Mouse (Mus musculus) inflammation-experienced regulatory T-cells, adult 6 months (primary cell): ENCODE results near the gene Gas6. TPM values are rescaled to one million over a fixed set of nuclear protein-coding genes. Genes with fewer than 3 reads are reported as not detected.

ENCODE experiments used
- ATAC-seq: one replicate; pipeline ENCODE4 v1.8.0; 2017
- polyA plus RNA-seq, 3 experiments: library from polyadenylated mRNA; unstranded; fragments of 100-300 nt; shearing (Covaris generic); gene quantifications; one replicate each; pipeline ENCODE4 v1.2.1; 2017

Gene Gas6
- polyA plus RNA-seq, 3 experiments from 2014 or later, result not detected

DNA sequence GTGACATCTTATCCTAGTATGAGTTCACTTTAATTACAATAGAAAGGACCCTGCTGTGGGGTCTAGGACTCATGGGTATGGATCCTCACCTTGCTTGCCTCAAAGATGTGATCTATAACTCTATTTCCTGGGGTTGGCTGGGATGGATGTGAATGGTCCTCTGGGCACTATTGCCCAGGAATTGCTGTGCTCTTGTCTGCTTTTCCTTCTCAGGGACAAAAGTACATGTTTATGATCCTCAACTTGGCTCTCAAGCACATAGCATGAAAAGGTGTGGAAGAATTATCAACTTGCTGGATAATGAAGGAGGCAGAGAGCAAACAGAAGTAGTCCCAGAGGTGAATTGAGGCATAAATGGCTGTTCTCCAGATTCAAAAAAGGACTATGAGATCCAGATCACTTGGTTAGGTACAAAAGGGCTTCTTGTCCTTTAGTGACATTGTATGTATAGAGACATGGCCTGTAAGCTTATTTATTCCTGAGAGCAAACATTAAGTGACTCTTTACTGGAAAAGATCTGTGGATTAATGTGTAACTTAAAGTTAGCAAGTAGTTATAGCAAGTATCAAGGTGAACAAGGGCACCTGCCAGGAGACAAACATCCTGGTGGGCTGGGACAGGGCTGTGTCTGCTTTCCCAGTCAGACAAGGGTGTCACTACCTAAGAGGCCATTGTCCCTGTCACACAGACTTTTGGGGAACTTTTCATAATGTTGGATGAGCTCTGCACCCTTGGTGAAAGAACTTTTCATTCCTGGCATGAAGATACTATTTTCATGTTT lies 10.8 kb upstream of the Gas6 start:
- no peak for ATAC-seq

DNA sequence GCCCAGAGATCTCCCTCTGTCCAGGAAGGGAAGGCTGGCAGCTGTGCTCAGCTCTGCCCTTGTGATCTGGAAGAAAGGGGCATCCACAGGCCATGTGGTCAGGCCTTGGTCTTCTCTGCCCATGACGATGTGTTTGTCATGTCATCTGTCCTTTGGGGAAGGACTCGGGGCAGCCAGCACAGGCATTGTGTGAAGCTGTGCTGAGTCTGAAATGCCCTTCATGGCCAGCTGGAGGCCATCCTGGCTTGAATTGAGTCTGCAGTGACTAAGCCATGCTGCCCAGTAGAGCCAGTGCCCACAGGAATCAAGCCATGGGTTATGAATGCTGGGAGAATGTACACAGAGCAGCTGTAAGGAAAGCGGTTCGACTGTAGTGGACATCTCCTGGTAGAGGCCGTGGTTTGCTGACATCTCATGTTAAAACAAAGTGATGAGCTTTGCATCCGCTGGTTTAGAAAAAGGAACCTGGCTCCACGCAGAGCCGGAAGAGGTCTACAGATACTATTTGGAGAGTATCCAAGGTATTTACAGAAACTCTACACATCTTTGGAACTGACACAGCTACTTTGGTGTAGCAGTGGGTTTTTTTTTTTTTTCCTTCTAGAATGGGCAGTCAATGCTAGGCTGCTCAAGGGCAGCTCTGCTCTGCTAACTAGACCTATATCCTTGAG lies 9.8 kb upstream of the Gas6 start:
- no peak for ATAC-seq

DNA sequence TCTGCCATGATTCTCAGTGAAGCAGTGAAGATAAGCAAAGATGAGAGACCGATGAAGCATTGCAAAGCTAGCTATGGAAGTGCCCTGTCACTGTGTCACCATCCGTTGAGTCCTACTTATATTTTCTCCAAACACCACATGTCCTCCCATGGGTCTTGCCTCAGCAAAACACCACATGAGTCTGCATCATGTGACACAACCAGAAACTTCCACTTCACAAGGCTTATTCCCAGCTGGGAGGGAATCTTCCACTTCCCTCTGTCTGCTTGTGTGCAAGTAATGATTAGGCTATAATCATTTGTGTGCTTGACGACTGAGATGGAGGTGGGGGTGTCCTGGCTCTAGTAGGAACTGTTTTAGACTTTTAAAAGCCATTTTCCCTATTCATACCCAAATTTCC lies 6.9 kb upstream of the Gas6 start:
- no peak for ATAC-seq

DNA sequence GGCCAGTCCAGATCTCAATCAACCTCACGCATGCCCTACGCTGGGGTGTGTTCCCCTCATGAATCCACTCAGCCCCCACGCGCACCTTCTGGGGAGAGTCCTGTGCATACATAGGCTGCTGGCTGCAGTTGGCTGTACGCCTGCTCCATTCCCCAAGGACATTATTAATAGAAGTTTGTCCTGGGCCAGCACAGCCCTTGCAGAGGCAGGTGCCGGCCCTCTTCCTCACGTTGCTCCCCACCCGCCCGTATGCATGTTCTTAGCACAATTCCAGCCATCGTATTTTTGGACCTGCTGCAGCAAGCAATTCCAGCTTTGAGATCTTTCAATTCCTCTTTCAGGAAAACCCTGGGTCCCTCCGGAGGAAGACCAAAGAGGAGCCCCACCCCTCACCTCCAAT lies 1.3 kb downstream of the Gas6 start:
- no peak for ATAC-seq

DNA sequence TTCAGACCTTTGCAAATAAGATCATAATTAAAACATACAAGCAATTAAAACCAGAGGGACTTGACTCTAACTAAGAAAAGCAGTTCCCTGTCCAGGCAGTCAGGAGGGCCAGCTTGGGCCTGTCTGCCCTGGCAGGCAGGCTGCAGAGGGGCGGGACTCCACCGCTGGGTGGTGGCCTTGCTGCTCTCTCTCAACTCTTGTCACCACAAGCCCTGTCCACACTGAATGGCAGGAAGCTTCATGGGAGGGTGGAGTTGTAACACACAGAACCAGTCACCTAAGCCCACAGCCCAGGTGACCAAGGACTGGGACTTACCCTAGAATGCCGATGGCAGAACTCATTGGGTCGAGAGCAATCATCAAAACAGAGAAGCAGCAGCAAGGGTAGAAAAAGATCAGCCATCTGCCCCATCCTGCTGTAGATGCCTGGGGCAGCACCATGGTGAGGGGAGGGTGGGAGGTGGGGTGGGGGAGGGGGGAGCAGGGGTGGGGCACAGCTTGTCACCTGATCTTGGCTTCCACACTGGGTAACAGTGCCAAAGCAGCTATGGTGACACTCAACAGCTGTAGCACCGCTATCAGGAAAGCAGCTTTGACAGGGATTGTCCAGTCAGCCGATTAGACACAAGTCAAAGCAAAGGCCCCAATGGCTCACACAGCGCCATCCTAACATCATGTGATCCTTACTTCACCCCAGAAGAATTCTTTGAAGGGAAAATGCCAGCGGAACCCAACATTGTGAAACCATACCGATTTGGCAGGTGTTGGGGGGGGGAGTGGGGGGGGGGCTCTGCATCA lies 1.9 kb downstream of the Gas6 start:
- no peak for ATAC-seq

DNA sequence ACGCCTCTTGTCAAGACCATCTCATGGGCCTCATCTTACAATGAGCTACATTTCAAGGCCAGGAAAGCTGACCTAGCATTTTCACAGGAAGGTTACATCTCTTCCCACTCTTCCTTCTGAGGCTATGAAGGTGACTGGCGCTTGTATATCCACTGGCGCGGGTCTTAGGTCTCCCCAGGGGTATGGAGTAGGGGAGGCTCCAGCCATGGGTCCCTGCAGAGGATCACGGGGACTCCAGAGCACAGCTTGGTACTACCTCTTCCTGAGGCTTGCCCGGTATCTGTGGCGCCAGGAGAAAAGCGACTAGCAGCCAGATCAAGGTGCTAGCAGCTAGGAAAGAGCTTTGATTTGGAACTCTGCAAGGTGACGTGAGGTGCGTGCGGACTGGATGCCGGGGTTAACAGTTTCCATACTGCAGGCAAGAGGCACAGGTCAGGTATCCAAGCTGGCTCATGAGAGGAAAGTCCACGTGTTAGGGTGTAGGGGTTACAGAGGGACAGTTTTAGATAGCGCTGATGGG lies 2.7 kb downstream of the Gas6 start:
- ATAC-seq, result no peak

DNA sequence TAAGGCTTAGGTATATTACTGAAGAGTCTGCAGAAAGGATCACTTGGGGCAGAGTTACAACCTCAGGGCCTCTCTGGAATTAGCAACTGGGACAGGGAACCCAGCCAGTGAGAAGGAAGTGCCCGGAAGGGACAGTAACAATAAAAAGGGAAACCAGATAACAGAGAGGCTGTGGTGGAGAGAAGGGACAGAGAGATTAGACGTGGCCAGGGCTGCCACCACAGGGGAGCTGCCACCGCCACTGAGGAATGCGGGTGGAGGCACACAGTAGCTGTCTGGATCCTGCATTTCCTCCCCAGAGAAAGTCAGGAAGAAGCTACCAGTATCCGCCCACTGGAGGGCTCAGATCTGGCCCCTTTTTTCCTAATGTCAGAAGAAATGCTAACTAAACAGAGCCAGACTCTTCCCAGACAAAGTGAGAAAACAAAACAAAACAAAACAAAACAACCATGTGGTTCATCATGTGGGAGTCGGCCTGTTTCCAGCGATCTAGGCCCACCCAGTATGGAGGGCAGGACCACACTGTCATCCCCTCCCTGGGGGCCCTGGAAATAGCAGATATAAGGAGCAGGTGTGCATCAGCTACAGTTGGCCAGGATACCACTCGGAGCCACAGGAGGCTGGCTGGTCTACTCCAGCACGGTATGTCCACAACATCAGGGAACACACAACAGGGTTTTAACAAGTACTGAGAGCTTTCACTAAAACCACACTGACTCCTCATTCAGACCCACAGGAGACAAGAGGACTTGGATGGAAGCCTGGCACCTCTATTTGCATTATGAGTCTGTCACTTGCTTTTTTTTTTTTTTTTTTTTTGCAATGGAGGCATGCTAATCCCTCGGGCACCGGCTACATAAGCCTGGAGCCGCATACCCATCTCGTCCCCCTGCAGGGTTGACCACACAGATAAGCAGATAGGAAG lies 4.0 kb downstream of the Gas6 start:
- no peak for ATAC-seq

DNA sequence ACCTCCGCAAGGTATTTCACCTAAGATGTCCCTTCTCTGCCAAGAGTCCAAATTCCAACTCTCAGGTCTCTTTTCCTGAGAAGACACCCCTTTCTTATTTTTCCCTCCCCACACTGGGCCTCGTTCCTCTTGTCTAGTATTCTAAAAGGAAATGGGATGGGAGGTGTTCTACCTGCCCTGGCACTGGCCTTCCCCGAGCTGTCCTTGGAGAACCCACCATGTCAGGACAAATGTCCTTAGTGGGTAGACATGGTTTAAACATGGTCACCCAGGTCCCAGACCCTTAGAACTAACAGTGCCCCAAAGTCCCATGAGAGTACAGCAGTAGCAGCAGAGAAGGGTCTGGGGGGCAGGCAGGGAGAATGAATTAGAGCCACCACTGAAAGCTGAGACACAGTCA lies 4.9 kb downstream of the Gas6 start:
- no peak for ATAC-seq

DNA sequence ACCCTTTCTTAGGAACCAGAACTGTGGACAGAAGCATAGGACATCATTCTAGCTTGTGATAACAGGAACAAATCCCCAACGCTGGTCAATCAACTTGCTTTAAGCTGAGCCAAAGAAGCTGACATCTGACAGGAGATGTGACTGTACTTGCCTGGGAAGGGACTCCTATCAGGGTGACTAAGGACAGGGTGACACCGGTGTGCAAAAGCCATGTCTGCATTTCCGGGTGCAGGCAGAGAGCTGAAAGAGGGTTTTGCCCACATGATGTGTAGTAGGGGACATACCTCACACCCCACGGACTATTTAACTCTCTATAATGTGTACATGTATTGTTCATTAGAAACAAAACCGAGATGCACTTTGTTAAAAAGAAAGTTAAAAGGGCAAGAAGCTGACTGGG lies 11.1 kb downstream of the Gas6 start:
- ATAC-seq, result no peak

DNA sequence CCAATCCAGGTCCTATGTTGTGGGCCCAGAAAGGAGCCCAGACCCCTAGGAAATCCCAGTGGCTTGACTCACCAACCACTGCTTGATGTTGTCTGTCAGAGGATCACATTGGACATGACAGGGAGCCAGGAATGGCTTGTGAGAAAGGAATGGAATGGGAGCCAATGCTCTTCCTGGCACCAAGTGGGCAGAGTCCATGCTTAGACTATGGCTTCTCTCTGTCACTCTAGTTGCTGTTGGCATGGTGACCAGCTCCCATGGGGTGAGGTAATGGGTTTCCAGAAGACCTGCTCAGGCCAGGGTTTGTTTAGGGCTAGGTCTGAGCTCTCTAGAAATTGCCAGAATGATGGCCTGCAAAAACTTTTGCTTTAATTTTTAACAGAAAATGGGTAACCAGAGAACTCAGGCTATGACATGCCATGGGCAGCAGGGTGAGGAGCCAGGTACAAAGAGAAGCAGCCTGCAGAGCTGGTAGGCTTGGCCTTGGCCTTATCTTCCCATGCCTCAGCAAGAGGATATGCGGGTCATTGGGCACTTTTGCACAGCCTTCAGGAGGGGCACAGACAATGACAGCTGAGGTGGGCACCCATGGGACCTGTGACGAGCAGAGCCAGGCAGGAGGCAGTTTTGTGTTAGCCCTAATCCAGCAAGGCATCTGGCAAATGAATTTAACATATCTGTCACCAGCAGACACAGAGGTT lies 12.0 kb downstream of the Gas6 start:
- ATAC-seq, result no peak

DNA sequence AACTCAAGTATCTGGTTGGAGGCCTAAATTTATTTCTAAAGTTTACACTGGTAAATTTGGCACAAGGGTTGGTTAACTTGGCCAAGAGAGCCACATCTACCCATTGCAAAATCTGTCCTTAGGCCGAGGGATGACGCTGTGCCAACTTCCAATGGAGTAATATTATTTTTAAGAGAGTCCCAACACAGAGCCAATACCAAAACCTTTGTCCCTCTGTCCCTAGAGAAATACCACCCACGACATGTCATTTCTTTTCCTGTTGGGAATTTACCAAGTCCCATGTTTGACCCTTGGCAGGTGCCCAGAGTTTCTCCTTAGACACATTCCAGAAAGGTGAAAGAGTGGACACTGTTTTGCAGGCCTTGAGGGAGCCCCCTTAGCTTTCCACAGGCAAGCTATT lies 12.7 kb downstream of the Gas6 start:
- ATAC-seq, result no peak

DNA sequence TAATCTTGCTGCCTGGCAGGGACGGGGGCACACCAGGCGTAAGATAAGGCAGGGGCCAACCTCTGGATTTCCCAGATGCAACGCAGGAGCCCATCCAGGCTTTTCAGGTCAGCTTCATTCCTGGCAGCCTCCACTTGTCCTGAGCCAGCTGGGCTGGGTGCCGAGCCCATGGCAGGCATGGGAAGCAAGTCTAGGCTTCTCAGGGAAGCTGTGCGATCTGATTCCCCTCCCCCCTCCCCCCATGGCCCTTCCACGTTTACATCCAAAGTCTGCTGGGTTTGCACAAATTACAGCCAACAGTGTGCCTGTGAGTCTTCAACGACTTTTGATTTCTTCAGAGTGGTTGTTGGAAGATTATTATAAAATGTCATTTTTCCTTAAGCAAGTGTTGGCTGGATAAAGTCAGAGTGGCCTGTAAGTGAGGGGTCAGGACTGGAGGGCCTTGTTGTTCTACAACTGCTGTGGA lies 13.2 kb downstream of the Gas6 start:
- ATAC-seq, result no peak

DNA sequence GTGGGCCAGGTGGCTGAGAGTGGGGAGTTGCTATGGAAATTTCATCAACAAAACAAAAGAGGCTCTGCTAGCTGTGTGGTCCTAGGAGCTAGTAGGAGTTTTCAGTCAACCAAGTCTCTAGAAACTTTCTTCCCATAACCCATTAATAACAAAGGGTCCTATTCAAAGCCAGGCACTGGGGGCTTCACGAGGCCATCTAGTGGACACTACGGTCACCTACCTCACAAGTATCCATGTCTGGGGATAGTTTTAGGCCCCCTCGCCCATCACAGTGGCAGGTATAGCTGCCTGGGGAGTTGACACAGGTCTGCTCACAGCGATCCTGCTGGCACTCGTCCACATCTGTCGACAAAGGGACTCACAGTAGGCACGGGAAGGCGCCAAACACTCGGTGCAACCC lies 18.4 kb downstream of the Gas6 start:
- no peak for ATAC-seq

DNA sequence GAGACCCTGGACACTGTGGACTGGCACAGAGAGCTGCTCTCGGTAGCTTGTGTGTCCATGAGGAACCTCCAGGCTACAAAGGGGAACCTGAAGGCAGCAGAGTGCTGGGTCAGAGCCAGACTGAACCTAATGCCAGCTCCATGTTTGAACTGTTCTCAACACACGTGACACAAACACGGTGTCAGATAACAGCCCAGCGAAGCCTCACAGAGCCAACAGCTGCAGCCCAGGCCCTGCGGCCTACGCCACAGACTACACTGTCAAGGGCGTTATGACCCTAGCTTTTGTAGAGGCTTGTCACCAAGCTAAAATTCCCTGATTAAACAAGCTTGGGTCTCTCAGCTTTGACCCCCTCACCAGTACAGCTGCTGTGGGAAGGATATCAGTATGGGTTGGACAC lies 22.0 kb downstream of the Gas6 start:
- no peak for ATAC-seq

DNA sequence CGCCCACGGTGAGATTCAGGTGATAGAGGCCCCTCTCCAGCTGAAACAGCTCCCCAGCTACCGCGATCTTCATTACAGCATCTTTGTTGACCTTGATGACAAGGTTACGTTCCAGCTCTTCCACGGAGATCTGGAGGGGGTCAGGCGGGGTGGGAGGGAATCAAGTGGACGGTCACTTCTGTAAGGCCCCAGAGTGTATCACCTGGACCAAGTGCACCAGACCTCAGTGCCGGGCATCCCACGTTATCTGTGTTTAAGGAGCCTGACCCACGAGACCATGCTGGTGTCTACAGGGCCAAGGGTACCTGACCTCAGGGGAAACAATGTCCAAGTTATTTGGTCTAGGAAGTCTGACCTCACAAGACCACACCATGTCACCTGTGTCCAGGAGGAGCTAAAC lies 22.8 kb downstream of the Gas6 start:
- ATAC-seq, result no peak

DNA sequence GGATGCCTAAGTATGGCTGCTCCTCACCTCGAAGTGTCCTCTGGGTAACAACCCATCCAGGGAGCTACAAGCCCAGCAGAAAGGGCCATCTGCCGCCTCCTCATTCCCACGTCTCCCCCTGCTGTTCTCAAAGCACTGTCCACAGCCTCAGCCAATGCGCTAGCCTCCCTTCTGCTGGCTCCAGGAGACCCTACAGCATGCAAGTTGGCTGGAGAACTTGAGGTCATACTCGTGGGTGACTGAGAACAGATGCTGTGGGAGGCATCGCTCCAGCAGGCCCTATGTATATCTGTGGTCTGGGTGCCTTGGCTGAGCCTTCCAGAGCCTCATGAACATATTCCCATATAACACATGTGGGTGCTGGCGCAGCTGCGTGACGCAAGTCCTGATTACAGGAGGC lies 25.6 kb downstream of the Gas6 start:
- no peak for ATAC-seq

DNA sequence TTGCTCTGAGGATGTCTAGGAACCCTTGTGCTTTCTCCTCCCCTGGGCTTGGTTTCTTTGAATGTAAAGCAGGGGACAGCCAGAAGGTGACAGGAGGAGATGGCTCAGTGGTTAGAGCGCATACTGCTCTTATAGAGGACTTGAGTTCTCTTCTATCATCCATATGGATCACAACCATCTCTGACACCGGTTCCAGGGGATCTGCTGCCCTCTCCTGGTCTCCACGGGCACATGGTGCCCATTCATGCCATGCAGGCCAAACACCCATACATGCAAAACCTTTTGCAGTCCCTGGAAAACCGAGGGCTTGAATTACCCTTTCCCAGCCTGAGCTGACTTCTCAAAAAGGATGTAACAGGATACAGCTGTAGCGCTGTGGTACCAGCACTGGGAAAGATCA lies 27.3 kb downstream of the Gas6 start:
- no peak for ATAC-seq

DNA sequence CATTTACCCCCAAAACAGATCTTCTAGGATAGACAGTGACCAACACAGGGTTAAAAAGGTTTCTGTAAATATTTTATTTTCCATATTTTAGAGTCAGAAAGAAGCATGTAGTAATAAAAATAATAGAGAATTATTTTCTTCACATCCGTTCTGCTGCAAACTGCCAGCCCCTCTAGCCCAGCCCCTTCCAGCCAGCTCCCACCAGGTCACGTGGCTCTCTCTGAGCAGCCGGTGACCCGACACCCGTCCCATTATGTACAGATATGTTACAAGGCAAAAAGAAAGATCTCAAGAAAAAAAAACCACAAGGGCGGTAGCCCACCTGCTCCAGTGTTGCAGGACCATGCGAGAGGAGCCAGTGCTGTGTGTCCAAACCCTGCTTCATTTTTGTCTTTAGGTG lies 29.0 kb downstream of the Gas6 start:
- no peak for ATAC-seq

DNA sequence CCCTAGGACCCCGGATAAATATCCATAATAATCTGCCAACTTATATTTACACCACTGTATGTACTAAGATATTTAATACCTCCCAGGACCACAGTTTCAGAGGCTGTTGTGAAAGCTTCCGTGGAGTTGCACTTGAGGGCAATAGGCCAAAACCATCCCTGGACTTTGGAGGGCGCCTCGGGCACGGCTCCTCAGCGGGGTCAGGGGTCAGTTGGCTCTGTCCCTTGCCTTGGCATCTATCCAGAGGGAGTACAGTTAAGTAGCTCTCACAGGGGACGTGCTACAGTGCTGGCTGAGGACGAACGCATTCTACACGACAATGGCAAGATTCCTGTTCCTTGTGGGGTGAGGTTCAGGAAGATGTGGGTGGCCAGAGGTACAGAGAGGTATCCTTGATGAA lies 31.9 kb downstream of the Gas6 start:
- ATAC-seq, result no peak

DNA sequence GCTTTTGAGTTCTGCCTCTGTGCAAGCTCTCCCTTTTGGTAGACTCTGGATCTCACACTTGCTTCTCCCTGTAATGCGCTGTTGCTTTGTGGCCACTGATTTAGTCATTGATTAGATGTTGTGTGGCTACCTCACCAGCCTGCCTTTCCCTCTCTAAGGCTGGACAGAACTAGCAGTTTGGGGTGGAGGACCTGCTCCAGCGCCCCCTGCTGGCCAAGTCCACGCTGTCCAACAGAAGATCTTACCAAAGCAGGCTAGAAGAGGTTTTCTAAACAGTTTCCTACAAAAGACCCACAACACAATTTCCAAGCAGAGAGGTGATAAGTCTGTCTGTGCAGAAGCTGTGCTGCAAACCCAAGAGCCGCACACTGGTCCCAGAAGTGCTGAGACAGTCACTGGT lies 32.4 kb downstream of the Gas6 start:
- ATAC-seq, result no peak

DNA sequence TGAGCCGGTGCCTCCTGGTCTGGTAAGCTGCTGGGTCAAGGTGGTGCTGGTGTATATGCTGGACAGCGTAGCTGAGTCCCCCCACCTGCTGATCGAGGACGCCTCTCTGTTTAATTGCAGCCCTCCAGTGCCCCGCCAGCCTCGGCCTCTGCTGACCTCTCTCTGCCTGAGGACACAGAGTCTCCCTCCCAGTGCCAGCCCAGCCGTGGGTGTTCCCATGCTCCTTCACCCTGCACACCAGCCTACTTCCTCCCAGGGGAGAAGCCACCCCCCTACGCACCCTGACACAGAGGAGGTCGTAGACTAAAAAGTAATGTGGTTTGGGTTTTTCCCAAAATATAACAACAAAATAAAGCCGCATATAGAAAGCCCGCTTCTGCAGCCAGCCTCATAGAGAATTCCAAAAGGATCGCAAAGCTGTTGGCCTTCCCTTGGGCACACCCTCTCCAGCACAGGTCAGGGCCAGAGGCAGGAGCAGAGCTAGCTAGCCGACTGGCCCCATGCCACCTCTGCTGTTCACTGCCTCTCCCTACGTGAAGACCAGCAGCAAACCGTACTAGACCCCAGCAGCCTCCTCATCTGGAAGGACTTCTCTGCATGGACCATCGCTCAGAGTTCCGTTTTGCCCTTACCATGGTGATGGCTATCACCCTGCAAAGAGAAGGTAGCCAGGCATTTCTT lies 33.1 kb downstream of the Gas6 start:
- ATAC-seq, result no peak
